Mouse (Mus musculus) heart, embryonic 11.5 days (tissue): ENCODE results near the gene Mau2. TPM values are rescaled to one million over a fixed set of nuclear protein-coding genes. Genes with fewer than 3 reads are reported as not detected.
A peak's percentile ranks its signal among the peaks of the same experiment; 100 is the strongest.
"Not testable (repeated sequence)": the region's sequence is repeated elsewhere in the genome, so short reads cannot be mapped to it uniquely, and the experiment has no call there.

Experiments used
- ATAC-seq: fragments of 200-750 bp; cut with Nextera tagmentation; replicated peaks from 2 replicates; pipeline ENCODE4 v1.8.0; 2017; ENCODE audit warnings: moderate library complexity; ENCODE audit not compliant: insufficient number of reproducible peaks, low FRiP score, low TSS enrichment
- H3K27ac ChIP-seq: fragments of 300-500 bp; sonication (generic); 2 replicates; pipeline ENCODE4 v1.5.1; 2014; ENCODE audit warnings: mild to moderate bottlenecking, low read depth, low read length
- H3K27me3 ChIP-seq: fragments of 300-500 bp; sonication (generic); 2 replicates; pipeline ENCODE4 v1.6.1; 2014; ENCODE audit warnings: mild to moderate bottlenecking, low read length, mixed read lengths; ENCODE audit not compliant: control insufficient read depth, insufficient read depth
- H3K36me3 ChIP-seq: fragments of 300-500 bp; sonication (generic); 2 replicates; pipeline ENCODE4 v1.6.1; 2014; ENCODE audit warnings: mild to moderate bottlenecking, low read length, moderate library complexity, mixed read lengths; ENCODE audit not compliant: control insufficient read depth, insufficient read depth
- H3K4me1 ChIP-seq: fragments of 300-500 bp; sonication (generic); 2 replicates; pipeline ENCODE4 v1.6.1; 2014; ENCODE audit warnings: low read length; ENCODE audit not compliant: control insufficient read depth, insufficient read depth
- H3K4me2 ChIP-seq: fragments of 300-500 bp; sonication (generic); 2 replicates; pipeline ENCODE4 v1.6.1; 2014; ENCODE audit warnings: mild to moderate bottlenecking, moderate library complexity
- H3K4me3 ChIP-seq: fragments of 300-500 bp; sonication (generic); 2 replicates; pipeline ENCODE4 v1.5.1; 2014; ENCODE audit warnings: low read depth, low read length
- H3K9ac ChIP-seq: fragments of 300-500 bp; sonication (generic); 2 replicates; pipeline ENCODE4 v1.6.1; 2014; ENCODE audit warnings: mild to moderate bottlenecking, low read depth, low read length, moderate library complexity
- H3K9me3 ChIP-seq: fragments of 300-500 bp; sonication (generic); replicated peaks from 2 replicates; pipeline ENCODE4 v1.6.1; 2016; ENCODE audit warnings: low read length; ENCODE audit not compliant: control insufficient read depth
- WGBS: fragments of 180-500 bp; shearing (Covaris S2); extraction: QIAGEN DNeasy Blood & Tissue Kit; methylation state at CpG from one replicate; pipeline ENCODE4 v1.1.7; 2014; ENCODE audit not compliant: insufficient replicate concordance; 5-methylcytosine and 5-hydroxymethylcytosine counted together
- polyA plus RNA-seq: library from polyadenylated mRNA; unstranded; fragments of >200 nt; fragmentation: Nextera tagmentation; extraction: Ambion mirVana; gene quantifications from 2 replicates; pipeline ENCODE4 v1.2.1, GENCODE M21; 2014

Gene Mau2
- polyA plus RNA-seq, 1 experiment from 2014 or later, result 35.5 TPM

DNA sequence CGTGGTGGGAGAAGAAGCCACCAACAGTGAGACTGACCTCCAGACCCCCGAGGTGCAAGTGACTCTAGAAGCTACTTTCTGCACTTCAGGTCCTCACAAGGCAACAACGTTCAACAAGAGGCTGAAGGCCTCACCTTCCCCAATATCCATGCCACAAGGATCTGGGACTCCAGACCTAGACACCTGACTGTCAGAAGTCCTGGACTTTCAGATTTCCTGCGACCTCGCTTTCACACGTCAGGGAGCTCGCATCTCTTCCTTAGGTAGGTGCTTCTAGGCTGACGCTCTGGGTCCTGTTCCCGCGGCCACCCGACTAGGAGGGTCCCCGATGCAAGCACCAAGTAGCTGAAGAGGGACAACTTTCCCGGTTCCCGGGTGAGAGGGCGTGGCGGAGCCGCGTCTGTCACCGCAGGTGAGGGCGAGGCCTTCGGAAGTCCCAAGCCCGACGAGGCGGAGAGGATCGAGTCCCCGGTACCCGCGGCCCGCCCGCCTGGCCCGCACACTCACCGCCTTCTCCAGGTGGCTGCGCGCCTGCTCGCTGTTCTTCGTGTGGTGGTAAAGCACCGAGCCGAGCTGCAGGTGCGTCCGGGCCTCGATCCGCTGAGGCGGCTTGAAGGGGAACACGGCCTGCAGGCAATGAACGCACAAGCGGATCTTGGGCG, 518 bp downstream of the Mau2 start:
- peak; percentile 16; the same call in 1 of the 2 replicates for ATAC-seq
- no peaks in the 10 kb centered on the region for H3K9me3 ChIP-seq

DNA sequence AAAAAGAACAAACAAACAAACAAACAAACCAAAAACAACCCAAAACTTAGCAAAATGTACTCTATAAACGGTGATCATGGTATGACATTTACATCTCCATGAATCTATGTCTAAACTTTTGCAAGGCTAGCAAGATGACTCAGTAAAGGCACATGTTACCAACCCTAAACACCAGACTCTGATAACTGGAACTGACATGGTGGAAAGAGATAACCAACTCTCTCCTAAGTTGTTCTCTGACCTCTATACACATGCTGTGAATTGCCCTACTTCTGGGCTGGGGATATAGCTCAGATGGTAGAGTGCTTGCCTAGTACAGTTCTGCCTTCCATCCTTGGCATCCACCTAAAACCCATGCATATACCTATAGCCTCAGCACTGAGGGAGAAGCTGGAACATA, 4.5 kb downstream of the Mau2 start:
- WGBS, result 91% methylated on average over 1 of the region's 1 CpGs
- no peaks in the 10 kb centered on the region for H3K9me3 ChIP-seq
- no peaks in the 10 kb centered on the region for H3K27me3 ChIP-seq
- H3K9ac ChIP-seq, result no peak overlapping the region
- peaks cover 11% of the 10 kb centered on the region for H3K4me1 ChIP-seq
- no peaks in the 10 kb centered on the region; the same call in 1 of the 2 replicates for H3K36me3 ChIP-seq
- no peak overlapping the region for H3K27ac ChIP-seq
- ATAC-seq, result no peak
- H3K4me2 ChIP-seq, result no peak overlapping the region
- H3K4me3 ChIP-seq, result no peak overlapping the region

More for the DNA sequence above, 518 bp downstream of the Mau2 start:
- no peaks in the 10 kb centered on the region for H3K27me3 ChIP-seq
- WGBS, result under 1% methylated on average over 47 of the region's 47 CpGs
- H3K27ac ChIP-seq, result peak overlapping the region; percentile 51
- peak overlapping the region; percentile 100 for H3K4me3 ChIP-seq
- no peaks in the 10 kb centered on the region for H3K36me3 ChIP-seq
- peak overlapping the region; percentile 85 for H3K9ac ChIP-seq
- H3K4me1 ChIP-seq, result peaks cover 16% of the 10 kb centered on the region
- peak overlapping the region; percentile 97 for H3K4me2 ChIP-seq

DNA sequence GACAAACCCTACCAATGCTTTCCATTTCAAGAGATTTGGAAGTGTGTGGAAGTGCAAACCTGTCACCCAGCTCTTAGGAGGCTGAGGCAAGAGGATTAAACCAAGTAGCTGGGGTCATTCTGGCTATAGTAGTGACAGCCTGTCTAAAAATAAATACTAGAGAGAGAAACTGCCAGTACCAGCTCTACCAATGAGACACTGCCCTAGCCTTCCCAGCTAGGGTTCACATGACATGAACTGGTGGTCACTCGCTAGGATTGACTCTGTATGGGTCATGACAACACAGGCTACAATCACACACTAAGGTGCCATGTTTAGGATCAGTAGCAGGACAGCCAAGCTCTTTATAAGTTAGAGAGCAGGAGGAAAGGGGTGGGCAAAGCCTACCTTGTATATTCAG, 12.3 kb downstream of the Mau2 start:
- H3K27ac ChIP-seq, result no peak overlapping the region
- H3K36me3 ChIP-seq, result peaks cover 44% of the 10 kb centered on the region
- ATAC-seq, result no peak
- no peaks in the 10 kb centered on the region for H3K9me3 ChIP-seq
- H3K4me3 ChIP-seq, result no peak overlapping the region
- no peaks in the 10 kb centered on the region for H3K27me3 ChIP-seq
- H3K9ac ChIP-seq, result no peak overlapping the region
- WGBS, result 67% methylated on average over 1 of the region's 1 CpGs
- H3K4me2 ChIP-seq, result no peak overlapping the region
- 0 out of 2 replicates have a peak, but pooled peaks cover 3% of the 10 kb centered on the region for H3K4me1 ChIP-seq

DNA sequence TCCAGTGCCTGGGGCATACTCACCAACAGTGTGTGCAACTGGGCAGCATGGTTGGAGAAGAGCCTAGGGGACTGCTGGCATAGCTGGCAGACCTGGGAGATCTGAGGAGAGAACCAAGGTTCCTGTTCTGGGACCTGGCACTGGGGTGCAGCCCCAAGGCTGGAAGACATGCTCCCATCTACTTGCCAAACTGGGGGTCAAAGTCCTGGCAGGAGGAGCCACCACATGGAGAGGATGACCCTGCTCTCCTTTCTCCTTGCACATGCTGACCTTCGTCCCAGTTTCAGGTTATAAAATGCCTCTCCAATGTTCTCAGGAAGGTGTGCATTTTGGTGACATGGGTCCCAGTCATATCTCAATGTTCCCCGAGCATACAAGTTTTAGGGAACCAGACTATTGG, 16.4 kb downstream of the Mau2 start:
- WGBS, result 85% methylated on average over 2 of the region's 2 CpGs
- Histone ChIP-seq H3K4me2 (no peak overlapping the region), H3K9me3 (no peaks in the 10 kb centered on the region), H3K9ac (no peak overlapping the region), H3K36me3 (peaks cover 70% of the 10 kb centered on the region), H3K27ac (no peak overlapping the region), H3K4me1 (0 out of 2 replicates have a peak, but pooled peaks cover 3% of the 10 kb centered on the region), H3K27me3 (no peaks in the 10 kb centered on the region), H3K4me3 (no peak overlapping the region)
- ATAC-seq, result no peak

DNA sequence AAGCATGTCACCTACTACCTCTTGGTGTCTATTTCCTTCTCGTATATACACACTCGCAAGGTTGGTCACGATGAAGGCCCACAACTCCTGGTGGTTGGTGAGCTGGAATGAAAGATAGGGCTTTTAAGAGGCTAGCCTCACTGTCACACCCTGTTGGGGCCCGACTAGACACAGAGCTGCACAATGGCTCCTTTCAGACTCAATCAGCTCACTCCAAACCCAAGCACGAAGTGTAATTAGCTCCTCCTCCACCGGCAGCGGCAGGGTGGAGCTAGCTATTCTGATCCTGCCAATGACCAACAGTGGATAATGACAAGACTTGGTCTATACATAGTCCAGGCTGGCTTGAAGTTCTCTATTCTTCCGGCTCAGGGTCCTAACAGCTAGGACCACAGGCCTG, 18.9 kb downstream of the Mau2 start:
- H3K9ac ChIP-seq, result no peak overlapping the region
- no peak for ATAC-seq
- H3K4me3 ChIP-seq, result no peak overlapping the region
- WGBS, result 80% methylated on average over 8 of the region's 8 CpGs
- no peaks in the 10 kb centered on the region for H3K9me3 ChIP-seq
- no peaks in the 10 kb centered on the region for H3K27me3 ChIP-seq
- H3K4me1 ChIP-seq, result no peaks in the 10 kb centered on the region
- H3K36me3 ChIP-seq, result peaks cover 79% of the 10 kb centered on the region
- H3K4me2 ChIP-seq, result no peak overlapping the region
- no peak overlapping the region for H3K27ac ChIP-seq

DNA sequence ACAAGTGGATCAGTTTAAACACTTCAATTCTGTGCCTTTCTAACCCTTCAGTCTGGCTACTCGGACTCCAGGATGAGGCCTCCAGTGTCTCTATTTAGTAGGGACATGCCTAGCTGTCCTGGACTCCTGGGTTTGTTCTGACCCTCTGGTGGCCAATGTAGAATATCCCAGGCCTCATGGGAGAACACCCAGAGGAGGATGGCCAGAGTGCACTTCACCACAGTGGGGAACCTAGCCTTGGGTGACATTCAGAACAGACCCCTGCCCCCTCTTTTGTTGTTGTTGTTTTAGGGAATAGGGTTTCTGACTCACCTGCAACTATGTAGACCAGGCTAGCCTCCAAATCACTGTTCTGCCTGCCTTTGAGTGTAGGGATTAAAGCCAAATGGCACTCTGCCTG, 27.5 kb downstream of the Mau2 start:
- Histone ChIP-seq H3K4me1 (no peaks in the 10 kb centered on the region), H3K4me2 (no peak overlapping the region), H3K27ac (no peak overlapping the region), H3K9ac (no peak overlapping the region), H3K27me3 (no peaks in the 10 kb centered on the region), H3K4me3 (no peak overlapping the region), H3K9me3 (no peaks in the 10 kb centered on the region), H3K36me3 (peaks cover 31% of the 10 kb centered on the region)
- 70% methylated on average over 1 of the region's 1 CpGs for WGBS
- no peak for ATAC-seq

DNA sequence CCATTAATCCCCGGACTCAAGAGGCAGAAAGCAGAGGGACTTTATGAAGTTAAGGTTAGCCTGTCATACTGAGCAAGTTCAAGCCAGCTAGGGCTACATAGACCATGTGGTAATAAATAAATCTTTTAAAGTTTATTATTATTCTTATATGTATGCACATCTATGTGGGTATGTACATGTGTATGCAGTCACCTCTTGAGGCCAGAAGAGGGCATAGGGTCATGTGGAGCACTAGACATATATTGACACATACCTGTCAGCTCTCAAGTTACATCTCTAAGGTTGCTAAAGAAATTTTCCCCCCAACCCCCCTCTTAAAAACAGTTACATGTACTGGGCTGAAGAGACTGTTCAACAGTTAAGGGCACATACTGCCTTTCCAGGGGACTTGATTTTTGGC, 29.8 kb downstream of the Mau2 start:
- peaks cover 9% of the 10 kb centered on the region for H3K36me3 ChIP-seq
- no peaks in the 10 kb centered on the region for H3K4me1 ChIP-seq
- 91% methylated on average over 1 of the region's 1 CpGs for WGBS
- H3K4me2 ChIP-seq, result no peak overlapping the region
- no peak overlapping the region for H3K27ac ChIP-seq
- H3K9ac ChIP-seq, result no peak overlapping the region
- H3K4me3 ChIP-seq, result no peak overlapping the region
- no peaks in the 10 kb centered on the region for H3K27me3 ChIP-seq
- ATAC-seq, result no peak
- no peaks in the 10 kb centered on the region for H3K9me3 ChIP-seq

DNA sequence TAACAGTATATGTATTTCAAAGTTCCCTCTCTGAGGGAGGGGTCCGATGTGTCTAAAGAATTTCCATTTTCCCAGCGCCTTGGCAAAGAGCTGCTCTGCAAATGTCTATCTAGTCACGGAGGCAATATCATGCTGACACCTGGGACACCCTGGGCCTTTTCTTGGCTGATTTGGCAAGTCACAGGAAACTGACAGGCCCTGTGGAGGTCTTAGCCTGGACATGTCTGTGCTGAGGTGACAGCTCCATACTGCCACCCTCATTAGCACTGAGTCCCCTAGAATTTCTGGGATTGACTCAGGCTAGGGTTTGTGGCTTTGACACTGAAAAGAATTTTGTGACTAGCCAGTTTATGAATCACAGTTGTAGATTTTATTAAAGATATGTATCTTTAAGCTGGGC, 30.2 kb downstream of the Mau2 start:
- H3K9me3 ChIP-seq, result no peaks in the 10 kb centered on the region
- H3K4me3 ChIP-seq, result no peak overlapping the region
- H3K4me2 ChIP-seq, result no peak overlapping the region
- H3K36me3 ChIP-seq, result peaks cover 6% of the 10 kb centered on the region
- no peak overlapping the region for H3K27ac ChIP-seq
- no peaks in the 10 kb centered on the region for H3K4me1 ChIP-seq
- ATAC-seq, result no peak
- H3K9ac ChIP-seq, result no peak overlapping the region
- WGBS, result 78% methylated on average over 3 of the region's 3 CpGs
- H3K27me3 ChIP-seq, result no peaks in the 10 kb centered on the region

DNA sequence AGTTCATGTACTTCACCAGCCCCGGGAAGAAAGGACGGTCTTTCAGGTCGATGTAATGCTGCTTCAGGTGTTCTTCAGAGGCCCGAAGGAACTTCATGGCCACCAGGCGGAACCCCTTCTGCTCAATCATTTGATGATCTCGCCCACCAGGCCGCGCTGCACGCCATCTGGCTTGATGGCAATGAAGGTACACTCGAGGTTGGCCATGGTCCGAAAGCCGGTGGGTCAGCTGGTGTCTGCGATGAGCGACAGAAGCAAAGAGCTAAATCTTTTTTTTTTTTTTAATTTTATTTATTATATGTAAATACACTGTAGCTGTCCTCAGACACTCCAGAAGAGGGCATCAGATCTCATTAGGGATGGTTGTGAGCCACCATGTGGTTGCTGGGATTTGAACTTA, 31.7 kb downstream of the Mau2 start:
- H3K4me2 ChIP-seq, H3K9ac ChIP-seq, H3K27ac ChIP-seq, H3K27me3 ChIP-seq, ATAC-seq, H3K9me3 ChIP-seq, H3K4me1 ChIP-seq, H3K36me3 ChIP-seq, H3K4me3 ChIP-seq: not testable (repeated sequence)
- 86% methylated on average over 14 of the region's 14 CpGs for WGBS
